Mouse (Mus musculus) kidney, postnatal 0 days (tissue): ENCODE data around the gene Zmym6. TPM values are rescaled to one million over a fixed set of nuclear protein-coding genes. Genes with fewer than 3 reads are reported as not detected.

ENCODE experiments used
- ATAC-seq: fragments of 200-750 bp; cut with Nextera tagmentation; replicated peaks from 2 replicates; pipeline ENCODE4 v1.8.0; 2017; ENCODE audit warnings: low read depth, moderate number of reproducible peaks, moderate TSS enrichment, moderate library complexity; ENCODE audit not compliant: low FRiP score
- DNase-seq: peaks from one replicate; pipeline ENCODE4 v3.0.0-alpha.2; 2016; ENCODE audit warnings: low spot score
- H3K27ac ChIP-seq: fragments of 300-500 bp; sonication (generic); 2 replicates; pipeline ENCODE4 v1.5.1; 2014; ENCODE audit warnings: mild to moderate bottlenecking
- H3K27me3 ChIP-seq: fragments of 300-500 bp; sonication (generic); 2 replicates; pipeline ENCODE4 v1.6.1; 2014; ENCODE audit warnings: low read length, mixed read lengths; ENCODE audit not compliant: insufficient read depth
- H3K36me3 ChIP-seq: fragments of 300-500 bp; sonication (generic); 2 replicates; pipeline ENCODE4 v1.6.1; 2014; ENCODE audit warnings: low read length, mixed read lengths; ENCODE audit not compliant: insufficient read depth
- H3K4me1 ChIP-seq: fragments of 300-500 bp; sonication (generic); replicated peaks from 2 replicates; pipeline ENCODE4 v1.6.1; 2014; ENCODE audit warnings: antibody characterized with exemption, low read length, mixed read lengths; ENCODE audit not compliant: insufficient read depth
- H3K4me2 ChIP-seq: fragments of 300-500 bp; sonication (generic); 2 replicates; pipeline ENCODE4 v1.6.1; 2014; ENCODE audit warnings: mild to moderate bottlenecking, low read length, moderate library complexity, mixed read lengths
- H3K4me3 ChIP-seq: fragments of 300-500 bp; sonication (generic); replicated peaks from 2 replicates; pipeline ENCODE4 v1.5.1; 2014; ENCODE audit warnings: low read depth, low read length
- H3K9ac ChIP-seq: fragments of 300-500 bp; sonication (generic); 2 replicates; pipeline ENCODE4 v1.6.1; 2014; ENCODE audit warnings: low read depth, low read length
- H3K9me3 ChIP-seq: fragments of 300-500 bp; sonication (generic); replicated peaks from 2 replicates; pipeline ENCODE4 v1.6.1; 2016; ENCODE audit warnings: low read length, inconsistent platforms, mixed read lengths
- CTCF ChIP-seq: IDR thresholded peaks from 2 replicates; pipeline ENCODE4 v1.5.1; 2016; ENCODE audit warnings: antibody characterized with exemption, low read depth, mild to moderate bottlenecking, moderate library complexity
- WGBS: fragments of 180-500 bp; shearing (Covaris S2); extraction: QIAGEN DNeasy Blood & Tissue Kit; methylation state at CpG from one replicate; pipeline ENCODE4 v1.1.7; 2014; 5-methylcytosine and 5-hydroxymethylcytosine counted together
- polyA plus RNA-seq: library from polyadenylated mRNA; unstranded; fragments of >200 nt; fragmentation: Nextera tagmentation; extraction: Ambion mirVana; gene quantifications from 2 replicates; pipeline ENCODE4 v1.2.1, GENCODE M21; 2015

Zmym6 gene
- polyA plus RNA-seq, 1 experiment from 2014 or later = 12.8 TPM

DNA sequence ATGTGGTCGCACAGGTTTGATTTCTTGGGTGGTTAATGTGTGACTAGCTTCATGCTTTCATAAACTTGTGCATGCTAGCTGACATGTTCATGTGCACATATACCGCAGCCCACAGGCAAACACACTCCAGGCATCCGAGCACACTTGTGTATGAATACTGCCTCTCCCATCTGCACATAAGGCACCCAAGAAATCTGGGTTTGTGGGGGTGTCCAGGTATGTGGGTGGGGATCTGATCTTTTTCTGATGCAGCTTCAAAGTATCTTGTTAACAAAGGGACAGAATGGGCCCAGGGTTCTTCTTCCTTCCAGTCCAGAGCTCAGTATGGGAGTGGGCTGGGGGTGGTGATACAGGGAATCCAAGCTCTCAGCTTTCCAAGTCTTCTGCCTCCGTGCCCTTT lies 95.4 kb downstream of the Zmym6 start:
- Histone ChIP-seq H3K4me3 (no peak overlapping the region), H3K4me1 (peaks cover 11% of the 10 kb centered on the region), H3K27me3 (peaks cover 26% of the 10 kb centered on the region), H3K4me2 (no peak overlapping the region), H3K9me3 (no peaks in the 10 kb centered on the region), H3K27ac (no peak overlapping the region), H3K9ac (no peak overlapping the region), H3K36me3 (no peaks in the 10 kb centered on the region)
- 54% methylated on average over 4 of the region's 4 CpGs for WGBS
- no peak for TF ChIP-seq CTCF
- DNase-seq = no peak
- no peak for ATAC-seq

DNA sequence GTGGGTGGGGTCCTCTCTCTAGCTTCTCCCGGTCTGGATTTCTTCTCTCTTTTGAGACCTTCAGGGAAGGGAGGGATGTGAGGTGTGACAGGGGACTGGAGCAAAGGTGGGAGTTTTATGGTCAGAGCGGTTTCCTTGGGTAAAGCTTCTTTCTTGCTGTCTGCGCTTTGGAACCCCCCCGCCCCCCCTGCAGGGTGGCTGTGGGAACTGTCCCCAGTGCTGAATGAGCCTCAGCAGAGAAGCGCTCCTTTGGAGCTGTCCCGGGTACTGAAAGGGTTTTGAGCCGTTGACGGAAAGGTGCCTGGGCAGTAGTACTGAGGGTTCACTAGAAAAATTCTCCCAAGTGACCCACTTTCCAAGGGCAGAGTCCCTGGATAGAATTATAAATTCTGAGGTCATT lies 96.3 kb downstream of the Zmym6 start:
- no peak overlapping the region for H3K27ac ChIP-seq
- no peak overlapping the region for H3K4me3 ChIP-seq
- H3K36me3 ChIP-seq = no peaks in the 10 kb centered on the region
- ATAC-seq (no peak), DNase-seq (peak; percentile 87)
- WGBS = 2% methylated on average over 8 of the region's 8 CpGs
- H3K4me2 ChIP-seq = no peak overlapping the region
- peaks cover 7% of the 10 kb centered on the region; the same call in 1 of the 2 replicates for H3K4me1 ChIP-seq
- no peaks in the 10 kb centered on the region for H3K9me3 ChIP-seq
- H3K27me3 ChIP-seq = peaks cover 17% of the 10 kb centered on the region
- H3K9ac ChIP-seq = no peak overlapping the region
- peak; percentile 21; the same call in 1 of the 2 replicates for TF ChIP-seq CTCF

Other genes with a start within 250 kb of the Zmym6 start
- gene Zmym4, start 109.2 kb upstream of the Zmym6 start, polyA plus RNA-seq = 14.8 and 17.3 TPM in 2 replicates
- gene Sfpq, start 56.1 kb upstream of the Zmym6 start, polyA plus RNA-seq = 89.6 and 98.1 TPM in 2 replicates
- gene Zmym1, start 16.2 kb upstream of the Zmym6 start, polyA plus RNA-seq = 11.8 and 12.6 TPM in 2 replicates
- gene Tmem35b, start 46.3 kb downstream of the Zmym6 start, polyA plus RNA-seq = 33.2 and 33.7 TPM in 2 replicates
- gene Dlgap3, start 91.8 kb downstream of the Zmym6 start, polyA plus RNA-seq = 0.24 and 0.37 TPM in 2 replicates
- 67.5 and 72.2 TPM in 2 replicates for gene Smim12, start 166.4 kb downstream of the Zmym6 start, polyA plus RNA-seq
- 24.0 and 27.6 TPM in 2 replicates for gene Gja4, start 236.7 kb downstream of the Zmym6 start, polyA plus RNA-seq